Mouse (Mus musculus) forebrain, embryonic 14.5 days (tissue): ENCODE results near the gene Art4. TPM values are rescaled to one million over a fixed set of nuclear protein-coding genes. Genes with fewer than 3 reads are reported as not detected.

ENCODE experiments used
- ATAC-seq: fragments of 200-750 bp; cut with Nextera tagmentation; 2 replicates; pipeline ENCODE4 v1.8.0; 2017; ENCODE audit warnings: mild to moderate bottlenecking, moderate library complexity
- DNase-seq: peaks from one replicate; pipeline ENCODE4 v3.0.0-alpha.2; 2015; ENCODE audit warnings: low spot score
- H3K27ac ChIP-seq: fragments of 300-500 bp; sonication (generic); 2 replicates; pipeline ENCODE4 v1.5.1; 2014; ENCODE audit warnings: low read depth, mild to moderate bottlenecking, control low read depth, low read length, moderate library complexity
- H3K27me3 ChIP-seq: fragments of 300-500 bp; sonication (generic); replicated peaks from 2 replicates; pipeline ENCODE4 v1.6.1; 2014; ENCODE audit warnings: low read length, control low read depth, mixed read lengths; ENCODE audit not compliant: control insufficient read depth, insufficient read depth
- H3K36me3 ChIP-seq: fragments of 300-500 bp; sonication (generic); 2 replicates; pipeline ENCODE4 v1.6.1; 2014; ENCODE audit warnings: low read length, control low read depth; ENCODE audit not compliant: control insufficient read depth, insufficient read depth
- H3K4me1 ChIP-seq: fragments of 300-500 bp; sonication (generic); 2 replicates; pipeline ENCODE4 v1.6.1; 2014; ENCODE audit warnings: antibody characterized with exemption, low read length, control low read depth; ENCODE audit not compliant: control insufficient read depth, insufficient read depth
- H3K4me2 ChIP-seq: fragments of 300-500 bp; sonication (generic); 2 replicates; pipeline ENCODE4 v1.6.1; 2014; ENCODE audit warnings: mild to moderate bottlenecking, control low read depth, low read length
- H3K4me3 ChIP-seq: fragments of 300-500 bp; sonication (generic); 2 replicates; pipeline ENCODE4 v1.5.1; 2014; ENCODE audit warnings: low read depth, low read length, control low read depth
- H3K9ac ChIP-seq: fragments of 300-500 bp; sonication (generic); 2 replicates; pipeline ENCODE4 v1.6.1; 2014; ENCODE audit warnings: mild to moderate bottlenecking, low read length, control low read depth, moderate library complexity
- H3K9me3 ChIP-seq: fragments of 300-500 bp; sonication (generic); replicated peaks from 2 replicates; pipeline ENCODE4 v1.6.1; 2016; ENCODE audit warnings: low read length, control low read depth, mixed read lengths; ENCODE audit not compliant: control insufficient read depth
- WGBS: fragments of 180-500 bp; shearing (Covaris S2); extraction: QIAGEN DNeasy Blood & Tissue Kit; methylation state at CpG from one replicate; pipeline ENCODE4 v1.1.7; 2014; 5-methylcytosine and 5-hydroxymethylcytosine counted together
- polyA plus RNA-seq: library from polyadenylated mRNA; unstranded; fragments of >200 nt; fragmentation: Nextera tagmentation; extraction: Ambion mirVana; gene quantifications from 2 replicates; pipeline ENCODE4 v1.2.1, GENCODE M21; 2014

The Art4 gene
- polyA plus RNA-seq, 1 experiment from 2014 or later: not detected

DNA sequence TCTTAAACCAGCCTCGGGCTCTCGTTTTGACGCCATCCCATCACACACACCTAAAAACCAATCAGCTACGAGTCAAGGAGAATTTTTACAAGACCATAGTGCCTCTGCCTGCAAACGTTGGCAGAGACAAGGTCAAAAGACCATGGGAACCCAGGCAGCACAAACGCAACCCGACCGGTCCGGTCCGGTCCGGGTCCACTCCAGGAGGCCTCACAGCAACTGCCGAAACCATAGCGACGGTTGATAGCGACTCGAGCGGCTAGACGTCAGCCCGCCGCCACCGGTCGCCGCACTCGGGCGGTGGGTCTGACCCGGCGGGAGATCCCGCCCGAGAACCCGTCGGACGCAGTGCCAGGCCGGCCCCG lies 30.0 kb downstream of the Art4 start, which contains the start of gene BC049715:
Gene BC049715, plus strand, starts transcription at position 111 of the 365 bp plus-strand sequence.
- ATAC-seq: no peak
- Histone ChIP-seq H3K4me3 (peak within 1 kb of the TSS; percentile 100), H3K4me2 (peak within 1 kb of the TSS; percentile 67), H3K4me1 (peaks cover 5% of the 10 kb centered on the region; the same call in 1 of the 2 replicates), H3K27ac (peak within 1 kb of the TSS; percentile 80), H3K9me3 (no peaks in the 10 kb centered on the region), H3K36me3 (peaks cover 23% of the 10 kb centered on the region), H3K27me3 (no peaks in the 10 kb centered on the region), H3K9ac (peak within 1 kb of the TSS; percentile 96)
- no peak for DNase-seq
- WGBS: 1% methylated on average over 34 of the region's 34 CpGs

DNA sequence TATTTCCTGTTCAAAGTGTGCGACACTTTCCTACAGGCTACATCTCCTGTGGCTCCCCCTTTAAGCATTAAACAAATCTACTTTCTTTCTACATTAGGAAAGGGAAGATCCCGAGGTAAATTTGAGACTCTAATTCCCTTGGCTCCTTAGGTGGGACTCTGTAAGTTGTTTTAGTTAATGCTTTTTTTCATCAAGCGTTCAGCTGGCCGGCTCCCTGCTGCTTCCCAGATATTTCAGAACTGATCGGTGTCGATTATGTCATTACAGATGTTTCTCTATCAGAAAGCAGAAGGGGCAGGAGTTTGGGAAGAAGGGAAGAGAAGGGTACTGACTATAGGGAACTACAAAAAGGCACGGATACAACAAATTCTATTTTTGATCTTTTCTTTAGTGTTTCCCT lies 30.4 kb downstream of the Art4 start:
- ATAC-seq (no peak), DNase-seq (no peak)
- Histone ChIP-seq H3K27ac (no peak overlapping the region), H3K9ac (peak overlapping the region; percentile 96), H3K4me3 (peak overlapping the region; percentile 100), H3K4me1 (peaks cover 5% of the 10 kb centered on the region; the same call in 1 of the 2 replicates), H3K27me3 (no peaks in the 10 kb centered on the region), H3K36me3 (peaks cover 27% of the 10 kb centered on the region), H3K4me2 (peak overlapping the region; percentile 59), H3K9me3 (no peaks in the 10 kb centered on the region)
- WGBS: 19% methylated on average over 7 of the region's 7 CpGs

DNA sequence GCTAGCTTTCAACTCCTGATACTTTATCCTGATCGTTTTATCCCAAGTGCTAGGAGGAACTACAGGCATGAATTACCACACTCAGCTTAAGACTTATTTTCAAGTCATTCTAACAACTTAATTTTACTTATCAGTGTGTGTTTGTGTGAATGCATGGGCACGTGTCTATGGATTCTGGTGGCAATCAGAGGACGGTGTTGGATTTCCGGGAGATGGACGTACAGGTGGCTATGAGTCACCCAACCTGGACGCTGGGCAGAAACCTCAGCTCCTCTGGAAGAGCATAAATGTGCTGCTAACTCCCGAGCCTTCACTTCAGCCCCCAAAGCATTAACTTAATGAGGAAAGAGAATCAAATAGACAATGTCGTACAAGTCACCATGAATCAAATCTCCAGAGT lies 32.5 kb downstream of the Art4 start:
- no peak overlapping the region for H3K9ac ChIP-seq
- no peaks in the 10 kb centered on the region for H3K9me3 ChIP-seq
- H3K27me3 ChIP-seq: no peaks in the 10 kb centered on the region
- ATAC-seq (no peak), DNase-seq (no peak)
- no peak overlapping the region for H3K4me2 ChIP-seq
- H3K27ac ChIP-seq: no peak overlapping the region
- 96% methylated on average over 8 of the region's 8 CpGs for WGBS
- peaks cover 5% of the 10 kb centered on the region; the same call in 1 of the 2 replicates for H3K4me1 ChIP-seq
- H3K4me3 ChIP-seq: no peak overlapping the region
- H3K36me3 ChIP-seq: peaks cover 48% of the 10 kb centered on the region

- peaks cover 86% of the 10 kb centered on the region for H3K36me3 ChIP-seq
- no peak overlapping the region for H3K4me2 ChIP-seq
- no peak overlapping the region for H3K27ac ChIP-seq
- H3K4me1 ChIP-seq: no peaks in the 10 kb centered on the region
- H3K4me3 ChIP-seq: no peak overlapping the region
- H3K27me3 ChIP-seq: no peaks in the 10 kb centered on the region
- ATAC-seq (no peak), DNase-seq (no peak)
- 93% methylated on average over 18 of the region's 18 CpGs for WGBS
- no peak overlapping the region for H3K9ac ChIP-seq
- H3K9me3 ChIP-seq: no peaks in the 10 kb centered on the region
Measured at GRCm38 (mm10) chr6:136821086-136821485, 36.4 kb downstream of the Art4 start.

DNA sequence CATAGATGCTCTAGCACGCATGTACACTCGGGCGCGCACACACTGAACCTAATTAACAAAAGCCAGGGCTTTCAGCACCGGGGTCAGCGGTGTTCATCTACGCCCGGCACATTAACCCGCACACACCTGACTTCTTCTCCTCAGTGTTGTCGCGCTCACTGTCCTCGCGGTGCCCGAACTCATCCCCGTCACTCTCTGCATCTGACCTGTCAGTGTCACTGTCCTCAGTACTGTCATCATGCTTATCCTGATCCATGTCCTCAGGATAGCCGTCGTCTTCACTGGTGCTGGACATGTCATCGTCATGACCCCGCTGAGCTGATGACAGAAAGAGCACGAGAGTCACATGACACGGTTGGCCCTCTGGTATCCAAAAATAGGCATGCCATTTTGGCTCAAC lies 37.2 kb downstream of the Art4 start:
- H3K36me3 ChIP-seq: peaks cover 92% of the 10 kb centered on the region
- no peak for ATAC-seq
- no peak overlapping the region for H3K27ac ChIP-seq
- H3K9ac ChIP-seq: no peak overlapping the region
- H3K4me1 ChIP-seq: no peaks in the 10 kb centered on the region
- no peak overlapping the region for H3K4me3 ChIP-seq
- no peaks in the 10 kb centered on the region for H3K27me3 ChIP-seq
- no peaks in the 10 kb centered on the region for H3K9me3 ChIP-seq
- no peak overlapping the region for H3K4me2 ChIP-seq
- DNase-seq: no peak
- 97% methylated on average over 21 of the region's 21 CpGs for WGBS

DNA sequence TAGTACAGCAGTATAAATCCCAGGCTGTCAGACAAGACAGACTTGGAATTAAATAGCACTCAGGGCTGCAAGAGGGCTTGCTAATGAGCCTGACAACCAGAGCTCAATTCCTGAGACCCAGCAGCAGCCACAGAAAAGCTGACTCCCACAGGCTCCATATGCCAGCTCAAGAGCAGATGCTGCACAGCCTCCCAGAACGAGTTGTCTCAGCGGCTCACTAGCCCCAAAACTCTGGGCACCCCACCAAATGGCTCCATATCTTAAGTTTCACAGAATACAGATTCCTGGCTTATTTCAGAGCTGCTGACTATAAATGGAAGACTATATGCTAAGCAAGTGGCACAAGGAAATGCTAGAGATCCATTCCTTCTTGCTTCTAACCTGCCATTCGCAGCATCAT lies 40.0 kb downstream of the Art4 start:
- Histone ChIP-seq H3K9me3 (no peaks in the 10 kb centered on the region), H3K4me3 (no peak overlapping the region), H3K9ac (no peak overlapping the region), H3K4me1 (no peaks in the 10 kb centered on the region), H3K4me2 (no peak overlapping the region), H3K27me3 (no peaks in the 10 kb centered on the region), H3K36me3 (peaks cover 96% of the 10 kb centered on the region), H3K27ac (no peak overlapping the region)
- ATAC-seq (peak; percentile 63; the same call in 1 of the 2 replicates), DNase-seq (peak; percentile 68)
- WGBS: 89% methylated on average over 3 of the region's 3 CpGs

GRCm38 (mm10) chr6:136816826-136817225 lies 40.7 kb downstream of the Art4 start:
- Histone ChIP-seq H3K27me3 (no peaks in the 10 kb centered on the region), H3K4me3 (no peak overlapping the region), H3K27ac (no peak overlapping the region), H3K9ac (no peak overlapping the region), H3K4me1 (no peaks in the 10 kb centered on the region), H3K4me2 (no peak overlapping the region), H3K36me3 (peaks cover 96% of the 10 kb centered on the region), H3K9me3 (no peaks in the 10 kb centered on the region)
- DNase-seq (no peak), ATAC-seq (no peak)
- 90% methylated on average over 21 of the region's 21 CpGs for WGBS

- Histone ChIP-seq H3K4me1 (no peaks in the 10 kb centered on the region), H3K9me3 (no peaks in the 10 kb centered on the region), H3K4me2 (no peak overlapping the region), H3K27me3 (no peaks in the 10 kb centered on the region), H3K4me3 (no peak overlapping the region), H3K36me3 (peaks cover 84% of the 10 kb centered on the region), H3K27ac (no peak overlapping the region), H3K9ac (no peak overlapping the region)
- no peak for ATAC-seq
- no peak for DNase-seq
- WGBS: 95% methylated on average over 7 of the region's 7 CpGs
Measured at GRCm38 (mm10) chr6:136815381-136815780, 42.2 kb downstream of the Art4 start.

DNA sequence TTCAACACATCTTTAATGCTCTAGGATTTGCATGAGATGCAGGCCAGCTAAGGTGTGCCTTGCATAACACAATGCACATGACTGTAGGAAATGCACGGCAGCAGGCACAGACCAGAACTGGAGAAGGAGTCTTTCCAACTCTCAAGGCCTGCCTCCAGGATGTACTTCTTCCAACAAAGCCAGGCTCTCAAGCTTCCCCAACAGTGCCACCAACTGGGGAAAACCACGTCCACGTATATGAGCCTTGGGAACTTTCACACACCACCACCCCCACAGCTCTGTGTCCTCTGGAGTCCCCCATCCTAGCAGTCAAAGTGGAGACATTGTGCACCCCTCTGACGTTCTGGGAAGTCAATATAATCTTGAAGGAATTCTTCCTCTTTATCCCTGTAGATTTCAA lies 44.4 kb downstream of the Art4 start:
- Histone ChIP-seq H3K27ac (no peak overlapping the region), H3K9me3 (no peaks in the 10 kb centered on the region), H3K9ac (no peak overlapping the region), H3K4me1 (peaks cover 9% of the 10 kb centered on the region), H3K4me2 (no peak overlapping the region), H3K27me3 (no peaks in the 10 kb centered on the region), H3K4me3 (no peak overlapping the region), H3K36me3 (peaks cover 62% of the 10 kb centered on the region)
- ATAC-seq (no peak), DNase-seq (peak; percentile 24)
- 41% methylated on average over 4 of the region's 4 CpGs for WGBS
